Comparison of ENCODE assay signal across 22 mouse cellular contexts in genomic region chr13:91031836-91032235, GRCm38 (mm10).
"Had no signal": no experiment of that assay in that cellular context is flagged by ENCODE, and none has a peak within 500 bp of the region (broad histone marks: within the 10 kb centered on the region; RNA-seq: fewer than 3 reads in every experiment).

No protein-coding gene starts in this region.

- DNase-seq: gastrocnemius, postnatal 14 days; gastrocnemius, postnatal 36 days; heart, adult 11 months; heart, adult 2 months; heart, postnatal 10 days; heart, postnatal 4 days; kidney, adult 11 months; kidney, adult 2 months; kidney, postnatal 10 days; kidney, postnatal 25 days; layer of hippocampus, adult 9-11 months; layer of hippocampus, postnatal 36 days; left cerebral cortex, postnatal 4 days had no signal

- H3K27me3 ChIP-seq: hindbrain, embryonic 12.5 days; limb, embryonic 13.5 days; limb, embryonic 15.5 days; liver, embryonic 12.5 days had no signal

- H3K4me1 ChIP-seq: hindbrain, embryonic 10.5 days; hindbrain, embryonic 12.5 days; limb, embryonic 13.5 days; limb, embryonic 15.5 days; liver, embryonic 12.5 days had no signal

- H3K4me2 ChIP-seq: heart, embryonic 11.5 days; hindbrain, embryonic 12.5 days; hindbrain, embryonic 14.5 days; limb, embryonic 13.5 days; limb, embryonic 15.5 days; liver, embryonic 12.5 days had no signal

- H3K36me3 ChIP-seq: hindbrain, embryonic 10.5 days; hindbrain, embryonic 12.5 days; limb, embryonic 13.5 days; limb, embryonic 15.5 days; liver, embryonic 12.5 days had no signal

- H3K9me3 ChIP-seq: hindbrain, embryonic 10.5 days; hindbrain, embryonic 12.5 days; limb, embryonic 13.5 days; limb, embryonic 15.5 days; liver, embryonic 12.5 days had no signal

- H3K9ac ChIP-seq: hindbrain, embryonic 12.5 days; hindbrain, embryonic 14.5 days; limb, embryonic 13.5 days; limb, embryonic 15.5 days; liver, embryonic 12.5 days had no signal

- ATAC-seq: hindbrain, postnatal 0 days; intestine, embryonic 16.5 days; liver, embryonic 12.5 days had no signal

- H3K27ac ChIP-seq: heart, adult 2 months; hindbrain, embryonic 10.5 days; hindbrain, embryonic 12.5 days; hindbrain, embryonic 14.5 days; hindbrain, postnatal 0 days; limb, embryonic 13.5 days; limb, embryonic 15.5 days; liver, embryonic 12.5 days had no signal

- H3K4me3 ChIP-seq: heart, adult 2 months; hindbrain, embryonic 10.5 days; hindbrain, embryonic 12.5 days; limb, embryonic 13.5 days; limb, embryonic 15.5 days; liver, embryonic 12.5 days had no signal
